Mouse (Mus musculus) liver, embryonic 14.5 days (tissue): ENCODE measurements around the gene Selenof.

Experiments used
- CTCF ChIP-seq: IDR thresholded peaks from 2 replicates; pipeline ENCODE4 v1.5.1; 2016; ENCODE audit warnings: antibody characterized with exemption, low read depth, control low read depth
- EP300 ChIP-seq: IDR thresholded peaks from 2 replicates; pipeline ENCODE4 v1.6.1; 2016; ENCODE audit warnings: antibody characterized with exemption, low read depth

GRCm38 (mm10) chr3:144602819-144603218, 32.7 kb downstream of the Selenof start:
- TF ChIP-seq CTCF, result no peak
- no peak for TF ChIP-seq EP300
